Mouse (Mus musculus): ENCODE data around the gene Notum. TPM values are rescaled to one million over a fixed set of nuclear protein-coding genes. Genes with fewer than 3 reads are reported as not detected.

Notum gene
- polyA plus RNA-seq, 1 experiment: 25.5 TPM

GRCm38 (mm10) chr11:120689365-120689764 is 28.4 kb upstream of the Notum start:
- 83% methylated on average over 3 of the region's 3 CpGs for WGBS
- 0 out of 2 replicates have a peak, but pooled peaks cover 3% of the 10 kb centered on the region for H3K36me3 ChIP-seq (ENCODE audit: control insufficient read depth, insufficient read depth, low read length)

GRCm38 (mm10) chr11:120686650-120687272 is 25.8 kb upstream of the Notum start:
- WGBS: 88% methylated on average over 20 of the region's 20 CpGs
- no peak for DNase-seq

More at GRCm38 (mm10) chr11:120689365-120689764, 28.4 kb upstream of the Notum start:
- peaks cover 14% of the 10 kb centered on the region for H3K4me1 ChIP-seq (ENCODE audit: control insufficient read depth, insufficient read depth, low read length)
- DNase-seq: no peak
- H3K27me3 ChIP-seq (replicated peaks; ENCODE audit: control insufficient read depth, insufficient read depth, low read length): no peaks in the 10 kb centered on the region
- no peak overlapping the region for H3K4me3 ChIP-seq (ENCODE audit: insufficient read depth, low read depth, low read length)
- TF ChIP-seq CTCF (conservative IDR thresholded peaks at IDR 0.05; ENCODE audit: insufficient read depth, insufficient read length, low read depth, low read length) (no peak), POLR2A (IDR thresholded peaks at IDR 0.05; ENCODE audit: low read depth, low read length) (no peak)
- H3K27ac ChIP-seq (ENCODE audit: insufficient read depth, low read depth, low read length): no peak overlapping the region

GRCm38 (mm10) chr11:120684660-120685059 is 23.7 kb upstream of the Notum start:
- peaks cover 9% of the 10 kb centered on the region for H3K4me1 ChIP-seq (ENCODE audit: control insufficient read depth, insufficient read depth, low read length)
- no peak overlapping the region for H3K27ac ChIP-seq (ENCODE audit: insufficient read depth, low read depth, low read length)
- H3K36me3 ChIP-seq (ENCODE audit: control insufficient read depth, insufficient read depth, low read length): 0 out of 2 replicates have a peak, but pooled peaks cover 3% of the 10 kb centered on the region
- 74% methylated on average over 2 of the region's 2 CpGs for WGBS
- no peak overlapping the region for H3K4me3 ChIP-seq (ENCODE audit: insufficient read depth, low read depth, low read length)
- H3K27me3 ChIP-seq (replicated peaks; ENCODE audit: control insufficient read depth, insufficient read depth, low read length): no peaks in the 10 kb centered on the region
- TF ChIP-seq CTCF (conservative IDR thresholded peaks at IDR 0.05; ENCODE audit: insufficient read depth, insufficient read length, low read depth, low read length) (no peak), POLR2A (IDR thresholded peaks at IDR 0.05; ENCODE audit: low read depth, low read length) (no peak)
- no peak for DNase-seq

More at GRCm38 (mm10) chr11:120686650-120687272, 25.8 kb upstream of the Notum start:
- Histone ChIP-seq H3K4me3 (ENCODE audit: insufficient read depth, low read depth, low read length) (no peak overlapping the region), H3K36me3 (ENCODE audit: control insufficient read depth, insufficient read depth, low read length) (0 out of 2 replicates have a peak, but pooled peaks cover 3% of the 10 kb centered on the region), H3K4me1 (ENCODE audit: control insufficient read depth, insufficient read depth, low read length) (no peaks in the 10 kb centered on the region; the same call in 1 of the 2 replicates), H3K27me3 (replicated peaks; ENCODE audit: control insufficient read depth, insufficient read depth, low read length) (no peaks in the 10 kb centered on the region), H3K27ac (ENCODE audit: insufficient read depth, low read depth, low read length) (no peak overlapping the region)
- TF ChIP-seq CTCF (conservative IDR thresholded peaks at IDR 0.05; ENCODE audit: insufficient read depth, insufficient read length, low read depth, low read length): no peak
- no peak for TF ChIP-seq POLR2A (IDR thresholded peaks at IDR 0.05; ENCODE audit: low read depth, low read length)

- H3K4me1 ChIP-seq (ENCODE audit: control insufficient read depth, insufficient read depth, low read length): peaks cover 13% of the 10 kb centered on the region
- H3K27ac ChIP-seq (ENCODE audit: insufficient read depth, low read depth, low read length): no peak overlapping the region
- no peaks in the 10 kb centered on the region for H3K27me3 ChIP-seq (replicated peaks; ENCODE audit: control insufficient read depth, insufficient read depth, low read length)
- 0 out of 2 replicates have a peak, but pooled peaks cover 3% of the 10 kb centered on the region for H3K36me3 ChIP-seq (ENCODE audit: control insufficient read depth, insufficient read depth, low read length)
- no peak for TF ChIP-seq POLR2A (IDR thresholded peaks at IDR 0.05; ENCODE audit: low read depth, low read length)
- no peak for TF ChIP-seq CTCF (conservative IDR thresholded peaks at IDR 0.05; ENCODE audit: insufficient read depth, insufficient read length, low read depth, low read length)
- no peak for DNase-seq
- WGBS: 75% methylated on average over 2 of the region's 2 CpGs
- H3K4me3 ChIP-seq (ENCODE audit: insufficient read depth, low read depth, low read length): no peak overlapping the region
Measured at GRCm38 (mm10) chr11:120684086-120684485, 23.1 kb upstream of the Notum start.

GRCm38 (mm10) chr11:120683536-120683935 is 22.6 kb upstream of the Notum start:
- H3K36me3 ChIP-seq (ENCODE audit: control insufficient read depth, insufficient read depth, low read length): peaks cover 1% of the 10 kb centered on the region; the same call in 1 of the 2 replicates
- WGBS: 93% methylated on average over 3 of the region's 3 CpGs
- H3K27ac ChIP-seq (ENCODE audit: insufficient read depth, low read depth, low read length): no peak overlapping the region
- H3K27me3 ChIP-seq (replicated peaks; ENCODE audit: control insufficient read depth, insufficient read depth, low read length): no peaks in the 10 kb centered on the region
- no peak for TF ChIP-seq CTCF (conservative IDR thresholded peaks at IDR 0.05; ENCODE audit: insufficient read depth, insufficient read length, low read depth, low read length)
- TF ChIP-seq POLR2A (IDR thresholded peaks at IDR 0.05; ENCODE audit: low read depth, low read length): no peak
- H3K4me3 ChIP-seq (ENCODE audit: insufficient read depth, low read depth, low read length): no peak overlapping the region
- DNase-seq: no peak
- H3K4me1 ChIP-seq (ENCODE audit: control insufficient read depth, insufficient read depth, low read length): peaks cover 13% of the 10 kb centered on the region

- H3K27me3 ChIP-seq (replicated peaks; ENCODE audit: control insufficient read depth, insufficient read depth, low read length): no peaks in the 10 kb centered on the region
- no peak for DNase-seq
- peaks cover 2% of the 10 kb centered on the region; the same call in 1 of the 2 replicates for H3K36me3 ChIP-seq (ENCODE audit: control insufficient read depth, insufficient read depth, low read length)
- no peak overlapping the region for H3K27ac ChIP-seq (ENCODE audit: insufficient read depth, low read depth, low read length)
- H3K4me3 ChIP-seq (ENCODE audit: insufficient read depth, low read depth, low read length): no peak overlapping the region
- TF ChIP-seq POLR2A (IDR thresholded peaks at IDR 0.05; ENCODE audit: low read depth, low read length): no peak
- TF ChIP-seq CTCF (conservative IDR thresholded peaks at IDR 0.05; ENCODE audit: insufficient read depth, insufficient read length, low read depth, low read length): no peak
- H3K4me1 ChIP-seq (ENCODE audit: control insufficient read depth, insufficient read depth, low read length): peaks cover 13% of the 10 kb centered on the region
- 93% methylated on average over 5 of the region's 5 CpGs for WGBS
Measured at GRCm38 (mm10) chr11:120682683-120683082, 21.7 kb upstream of the Notum start.

- Histone ChIP-seq H3K27me3 (replicated peaks; ENCODE audit: control insufficient read depth, insufficient read depth, low read length) (no peaks in the 10 kb centered on the region), H3K4me3 (ENCODE audit: insufficient read depth, low read depth, low read length) (no peak overlapping the region), H3K4me1 (ENCODE audit: control insufficient read depth, insufficient read depth, low read length) (peaks cover 13% of the 10 kb centered on the region), H3K27ac (ENCODE audit: insufficient read depth, low read depth, low read length) (peak overlapping the region; percentile 86), H3K36me3 (ENCODE audit: control insufficient read depth, insufficient read depth, low read length) (peaks cover 2% of the 10 kb centered on the region; the same call in 1 of the 2 replicates)
- TF ChIP-seq CTCF (conservative IDR thresholded peaks at IDR 0.05; ENCODE audit: insufficient read depth, insufficient read length, low read depth, low read length) (peak; percentile 68), POLR2A (IDR thresholded peaks at IDR 0.05; ENCODE audit: low read depth, low read length) (no peak)
- peak; percentile 92 for DNase-seq
- WGBS: 34% methylated on average over 3 of the region's 3 CpGs
Measured at GRCm38 (mm10) chr11:120679909-120680308, 18.9 kb upstream of the Notum start.

All from kidney, adult 2 months (tissue).